In the genomic region with DNA sequence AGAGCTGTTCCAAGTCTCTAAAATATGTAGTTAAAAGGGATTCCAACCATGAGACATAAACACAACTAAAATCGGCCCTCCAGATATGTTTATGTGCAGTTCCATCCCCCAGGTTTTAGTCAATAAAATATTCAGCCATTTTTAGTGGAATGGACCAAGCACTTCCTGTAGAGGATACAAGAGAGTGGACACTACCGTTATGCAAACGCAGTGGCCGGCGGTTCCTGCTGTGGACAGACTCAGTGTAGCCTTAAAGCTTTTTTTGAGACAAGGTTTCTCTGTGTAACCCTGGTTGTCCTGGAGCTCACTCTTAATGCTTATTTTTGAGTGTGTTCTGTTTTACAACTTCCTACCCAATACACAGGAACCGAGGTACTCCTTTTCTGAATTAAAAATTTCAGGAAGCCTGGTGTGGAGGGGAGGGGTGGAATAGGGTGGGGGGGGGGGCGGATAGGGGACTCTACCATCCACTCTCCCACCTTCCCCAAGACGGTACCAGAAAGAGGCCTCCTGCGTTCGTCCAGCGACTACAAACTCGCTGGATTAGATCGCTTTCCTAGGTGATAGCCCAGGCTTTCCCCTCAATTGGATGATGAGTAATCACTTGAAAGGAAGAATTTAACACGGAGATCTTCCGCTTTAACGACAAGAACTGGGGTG, we compare ENCODE assay signal across 8 mouse cellular contexts. TPM values are rescaled to one million over a fixed set of nuclear protein-coding genes. Genes with fewer than 3 reads are reported as not detected.
DNase-seq lines count a peak whose midpoint lies in the region; ATAC-seq and TF ChIP-seq lines count a peak whose summit lies in the region.

No protein-coding gene starts in this region.

- H3K9me3 ChIP-seq in heart, embryonic 14.5 days (ENCODE audit: control insufficient read depth, low read length), result no peaks in the 10 kb centered on the region
- H3K9me3 ChIP-seq in ES-E14 (ENCODE audit: control insufficient read depth, insufficient read depth, low read depth, low read length), result no peaks in the 10 kb centered on the region
- no peaks in the 10 kb centered on the region for H3K9me3 ChIP-seq in hindbrain, embryonic 11.5 days (ENCODE audit: control insufficient read depth, low read length)
- H3K9me3 ChIP-seq in midbrain, embryonic 10.5 days (replicated peaks), result no peaks in the 10 kb centered on the region; the same call in 1 of the 2 replicates

- H3K4me3 ChIP-seq in heart, embryonic 14.5 days (ENCODE audit: control insufficient read depth in 1 of 2, insufficient read depth in 1 of 2, low read depth in 1 of 2, low read length in 2 of 2), result peak overlapping the region; percentile 29 to 35
- peak overlapping the region; percentile 34 to 40; a peak in 2 of 4 replicates for H3K4me3 ChIP-seq in ES-E14 (ENCODE audit: insufficient read depth in 1 of 2, low read depth in 1 of 2, low read length in 2 of 2, poor library complexity in 1 of 2, severe bottlenecking in 1 of 2)
- H3K4me3 ChIP-seq in hindbrain, embryonic 11.5 days (ENCODE audit: low read depth, low read length), result peak overlapping the region; percentile 8
- peak overlapping the region; percentile 47 for H3K4me3 ChIP-seq in midbrain, embryonic 10.5 days

- H3K4me2 ChIP-seq in heart, embryonic 14.5 days (ENCODE audit: low read length), result peak overlapping the region; percentile 63
- H3K4me2 ChIP-seq in hindbrain, embryonic 11.5 days (replicated peaks; ENCODE audit: low read depth, low read length), result peak overlapping the region; percentile 40

- no peak for ATAC-seq in heart, embryonic 14.5 days (ENCODE audit: insufficient number of reproducible peaks, insufficient read depth, low FRiP score, low read depth)
- peak; percentile 56; the same call in 1 of the 2 replicates for ATAC-seq in hindbrain, embryonic 11.5 days (ENCODE audit: low FRiP score)

- 34% methylated on average over 16 of the region's 16 CpGs for WGBS in heart, embryonic 14.5 days
- 40% methylated on average over 16 of the region's 16 CpGs for WGBS in hindbrain, embryonic 11.5 days
- 34% methylated on average over 16 of the region's 16 CpGs for WGBS in midbrain, embryonic 10.5 days

- no peaks in the 10 kb centered on the region for H3K27me3 ChIP-seq in heart, embryonic 14.5 days (ENCODE audit: control insufficient read depth, insufficient read depth, low read length)
- no peaks in the 10 kb centered on the region for H3K27me3 ChIP-seq in hindbrain, embryonic 11.5 days (ENCODE audit: control insufficient read depth, insufficient read depth, low read length)
- peaks cover 19% of the 10 kb centered on the region for H3K27me3 ChIP-seq in midbrain, embryonic 10.5 days (ENCODE audit: low read depth, poor library complexity, severe bottlenecking)

- H3K4me1 ChIP-seq in heart, embryonic 14.5 days (ENCODE audit: control insufficient read depth in 2 of 2, insufficient read depth in 2 of 2, low read length in 2 of 2), result peaks cover 0 to 4% of the 10 kb centered on the region in 2 experiments; a peak in 1 of 4 replicates
- peaks cover 0 to 2% of the 10 kb centered on the region in 2 experiments; a peak in 1 of 4 replicates for H3K4me1 ChIP-seq in ES-E14 (ENCODE audit: control insufficient read depth in 2 of 2, insufficient read depth in 2 of 2, low read length in 2 of 2, poor library complexity in 1 of 2)
- 0 out of 2 replicates have a peak, but pooled peaks cover 2% of the 10 kb centered on the region for H3K4me1 ChIP-seq in hindbrain, embryonic 11.5 days (replicated peaks; ENCODE audit: control insufficient read depth, insufficient read depth, low read length)
- peaks cover 37% of the 10 kb centered on the region for H3K4me1 ChIP-seq in midbrain, embryonic 10.5 days

- no peak overlapping the region; the same call in 1 of the 2 replicates for H3K9ac ChIP-seq in heart, embryonic 14.5 days (ENCODE audit: low read length)
- H3K9ac ChIP-seq in ES-E14 (ENCODE audit: insufficient read depth, low read depth, low read length, poor library complexity, severe bottlenecking), result no peak overlapping the region
- H3K9ac ChIP-seq in hindbrain, embryonic 11.5 days (ENCODE audit: low read depth, low read length), result no peak overlapping the region

- in situ Hi-C loops in ES-E14 (cut with MboI; ENCODE audit: low sequenced_read_pairs in 2 of 2, unreplicated experiment in 2 of 2), result no loop called here

- no peak overlapping the region for H3K27ac ChIP-seq in heart, embryonic 14.5 days (replicated peaks in 1 of 2; ENCODE audit: control insufficient read depth in 1 of 2, insufficient read depth in 1 of 2, low read depth in 2 of 2, low read length in 2 of 2)
- H3K27ac ChIP-seq in ES-E14 (ENCODE audit: insufficient read depth, low read depth, low read length, poor library complexity, severe bottlenecking), result no peak overlapping the region
- no peak overlapping the region for H3K27ac ChIP-seq in hindbrain, embryonic 11.5 days (ENCODE audit: low read depth, low read length)
- peak overlapping the region; percentile 78 for H3K27ac ChIP-seq in midbrain, embryonic 10.5 days (replicated peaks)

- H3K36me3 ChIP-seq in heart, embryonic 14.5 days (ENCODE audit: control insufficient read depth, insufficient read depth, low read length), result no peaks in the 10 kb centered on the region
- H3K36me3 ChIP-seq in ES-E14 (ENCODE audit: control insufficient read depth, insufficient read depth, low read length, poor library complexity, severe bottlenecking), result no peaks in the 10 kb centered on the region
- H3K36me3 ChIP-seq in hindbrain, embryonic 11.5 days (ENCODE audit: control insufficient read depth, insufficient read depth, low read length), result no peaks in the 10 kb centered on the region
- no peaks in the 10 kb centered on the region for H3K36me3 ChIP-seq in midbrain, embryonic 10.5 days

- DNase-seq in heart, adult 11 months, result no peak
- no peak for DNase-seq in ES-E14 (ENCODE audit: low read depth, low spot score)
- DNase-seq in hindbrain, embryonic 11.5 days (ENCODE audit: low spot score), result no peak
- no peak for DNase-seq in midbrain, embryonic 10.5 days (ENCODE audit: low spot score)
- DNase-seq in cerebellum, postnatal 36 days, result no peak
- DNase-seq in layer of hippocampus, postnatal 25 days (ENCODE audit: extremely low spot score in 1 of 2, low spot score in 1 of 2), result no peak
- DNase-seq in c-Kit-positive CD71-positive TER-119-positive erythroid progenitor cells, embryonic 14.5 days (ENCODE audit: low spot score), result no peak

TF ChIP-seq in ES-E14, 5 proteins besides CTCF, POLR2A, EP300 and RAD21:
- TF ChIP-seq HCFC1 (IDR thresholded peaks at IDR 0.05; ENCODE audit: borderline replicate concordance, insufficient read depth, low read length), result no peak
- no peak for TF ChIP-seq CHD2 (IDR thresholded peaks at IDR 0.05; ENCODE audit: low read depth, low read length)
- TF ChIP-seq ZNF384 (IDR thresholded peaks at IDR 0.05; ENCODE audit: low read depth, low read length), result no peak
- no peak for TF ChIP-seq MAFK (IDR thresholded peaks at IDR 0.05; ENCODE audit: insufficient read depth, low read depth, low read length)
- no peak for TF ChIP-seq ZC3H11A (IDR thresholded peaks at IDR 0.05; ENCODE audit: borderline replicate concordance, low read depth, low read length)

RNA-seq across cellular contexts. Expression of a gene that starts 57.7 kb away (rescaled TPM):
- 26.6 and 27.2 TPM in 2 replicates for polyA plus RNA-seq in heart, embryonic 14.5 days (2014; fragmentation: Nextera tagmentation; extraction: Ambion mirVana)
- 22.8 and 24.6 TPM in 2 replicates for total RNA-seq in ES-E14 (2012; rRNA removed)
- polyA plus RNA-seq in hindbrain, embryonic 11.5 days (2014; fragmentation: Nextera tagmentation; extraction: Ambion mirVana), result 41.1 and 41.2 TPM in 2 replicates
- polyA plus RNA-seq in midbrain, embryonic 10.5 days (2016; fragmentation: Nextera tagmentation; extraction: Ambion mirVana), result 43.4 and 44.9 TPM in 2 replicates
- 10 to 100 TPM; 13.5 to 16.4 TPM for total RNA-seq in layer of hippocampus, postnatal 25 days (2021)
